ENCODE assay signal across 8 mouse cellular contexts in genomic region chr5:90771880-90772653, GRCm38 (mm10). TPM values are rescaled to one million over a fixed set of nuclear protein-coding genes. Genes with fewer than 3 reads are reported as not detected.
DNase-seq lines count a peak whose midpoint lies in the region; ATAC-seq and TF ChIP-seq lines count a peak whose summit lies in the region.

Pf4 (plus strand) TSS chr5:90772435.

- H3K9ac ChIP-seq in limb, embryonic 12.5 days (replicated peaks) = no peak within 1 kb of the TSS
- no peak within 1 kb of the TSS for H3K9ac ChIP-seq in midbrain, postnatal 0 days (replicated peaks; ENCODE audit: low read length, poor library complexity, severe bottlenecking)

- H3K27me3 ChIP-seq in forebrain, embryonic 10.5 days (ENCODE audit: poor library complexity, severe bottlenecking) = no peaks in the 10 kb centered on the region
- peaks cover 5% of the 10 kb centered on the region for H3K27me3 ChIP-seq in limb, embryonic 12.5 days
- no peaks in the 10 kb centered on the region for H3K27me3 ChIP-seq in midbrain, postnatal 0 days (ENCODE audit: insufficient read depth, low read length)

- no peaks in the 10 kb centered on the region for H3K36me3 ChIP-seq in forebrain, embryonic 10.5 days (replicated peaks)
- H3K36me3 ChIP-seq in limb, embryonic 12.5 days = no peaks in the 10 kb centered on the region
- no peaks in the 10 kb centered on the region for H3K36me3 ChIP-seq in midbrain, postnatal 0 days (ENCODE audit: insufficient read depth, low read length)

- no peak for TF ChIP-seq CTCF in midbrain, postnatal 0 days (IDR thresholded peaks at IDR 0.05)

- H3K4me2 ChIP-seq in limb, embryonic 12.5 days = no peak within 1 kb of the TSS
- no peak within 1 kb of the TSS for H3K4me2 ChIP-seq in midbrain, postnatal 0 days (ENCODE audit: low read depth, low read length, poor library complexity, severe bottlenecking)

- ATAC-seq in hematopoietic stem cell, adult 5-6 weeks (replicated peaks in 1 of 2; ENCODE audit: insufficient read depth in 1 of 2, low FRiP score in 2 of 2, low TSS enrichment in 1 of 2, low read depth in 1 of 2, poor library complexity in 2 of 2, severe bottlenecking in 2 of 2) = peak; percentile 77 to 82
- ATAC-seq in limb, embryonic 12.5 days (ENCODE audit: insufficient number of reproducible peaks, insufficient read depth, low FRiP score, low TSS enrichment, low read depth) = no peak
- no peak for ATAC-seq in midbrain, postnatal 0 days (ENCODE audit: low FRiP score)

- 0 out of 2 replicates have a peak, but pooled peaks cover 2% of the 10 kb centered on the region for H3K4me1 ChIP-seq in forebrain, embryonic 10.5 days
- H3K4me1 ChIP-seq in limb, embryonic 12.5 days (replicated peaks) = no peaks in the 10 kb centered on the region
- no peaks in the 10 kb centered on the region for H3K4me1 ChIP-seq in midbrain, postnatal 0 days (ENCODE audit: insufficient read depth, low read length)

- H3K9me3 ChIP-seq in forebrain, embryonic 10.5 days = no peaks in the 10 kb centered on the region
- H3K9me3 ChIP-seq in limb, embryonic 12.5 days = no peaks in the 10 kb centered on the region
- no peaks in the 10 kb centered on the region for H3K9me3 ChIP-seq in midbrain, postnatal 0 days (ENCODE audit: low read length)

- DNase-seq in adrenal gland, postnatal 4 days (ENCODE audit: low spot score in 2 of 2) = no peak
- no peak for DNase-seq in forebrain, embryonic 10.5 days (ENCODE audit: extremely low spot score, low spot score)
- no peak for DNase-seq in midbrain, postnatal 0 days (ENCODE audit: low spot score)
- DNase-seq in cerebellum, postnatal 14 days = no peak
- no peak for DNase-seq in left cerebral cortex, postnatal 10 days (ENCODE audit: extremely low spot score in 1 of 2, low spot score in 2 of 2)
- DNase-seq in cerebellum, adult 8-10 months = no peak

- intact Hi-C loops in left cerebral cortex, postnatal 10 days (cut with DNase I) = no loop called here

- H3K4me3 ChIP-seq in forebrain, embryonic 10.5 days = no peak within 1 kb of the TSS
- H3K4me3 ChIP-seq in limb, embryonic 12.5 days (replicated peaks) = no peak within 1 kb of the TSS
- no peak within 1 kb of the TSS for H3K4me3 ChIP-seq in midbrain, postnatal 0 days (ENCODE audit: low read depth, low read length)

- H3K27ac ChIP-seq in forebrain, embryonic 10.5 days = no peak within 1 kb of the TSS
- H3K27ac ChIP-seq in limb, embryonic 12.5 days = no peak within 1 kb of the TSS
- no peak within 1 kb of the TSS for H3K27ac ChIP-seq in midbrain, postnatal 0 days (ENCODE audit: low read depth, low read length)

- 89% methylated on average over 16 of the region's 16 CpGs for WGBS in forebrain, embryonic 10.5 days
- WGBS in limb, embryonic 12.5 days = 86% methylated on average over 16 of the region's 16 CpGs
- WGBS in midbrain, postnatal 0 days = 93% methylated on average over 16 of the region's 16 CpGs

RNA-seq across cellular contexts. Expression of gene Pf4, which starts in this region (rescaled TPM):
- total RNA-seq in adrenal gland, postnatal 4 days (2021) = 10 to 100 TPM; 30.4 to 45.1 TPM
- 42.4 and 54.1 TPM in 2 replicates for polyA plus RNA-seq in forebrain, embryonic 10.5 days (2016; fragmentation: Nextera tagmentation; extraction: Ambion mirVana)
- 41.8 and 64.8 TPM in 2 replicates for total RNA-seq in hematopoietic stem cell, adult 5-6 weeks (2017)
- 54.2 and 54.9 TPM in 2 replicates for polyA plus RNA-seq in limb, embryonic 12.5 days (2016; fragmentation: Nextera tagmentation; extraction: Ambion mirVana)
- 32.1 and 33.3 TPM in 2 replicates for total RNA-seq in midbrain, postnatal 0 days (2014; rRNA removed)
- 59.6 and 60.6 TPM in 2 replicates for polyA plus RNA-seq in midbrain, postnatal 0 days (2015; fragmentation: Nextera tagmentation; extraction: Ambion mirVana)
- 1 to 10 TPM; 1.6 to 8.3 TPM for total RNA-seq in left cerebral cortex, postnatal 10 days (2021)

Comparison
In these comparisons a context has a peak if more than half of its experiments do, and no peak if none do; other contexts are left out.
1. ATAC-seq: peak in hematopoietic stem cell, adult 5-6 weeks (2 of 2); none in limb, embryonic 12.5 days (single experiment) and midbrain, postnatal 0 days (single experiment).